11 mouse cellular contexts compared by ENCODE assay signal in genomic region chr15:64626359-64626758, GRCm38 (mm10).
DNase-seq lines count a peak whose midpoint lies in the region; ATAC-seq lines count a peak whose summit lies in the region.
"Had no signal": no experiment of that assay in that cellular context is flagged by ENCODE, and none has a peak within 500 bp of the region (broad histone marks: within the 10 kb centered on the region; RNA-seq: fewer than 3 reads in every experiment).

No protein-coding gene starts in this region.

- H3K4me1 ChIP-seq in kidney, embryonic 14.5 days (ENCODE audit: control insufficient read depth, insufficient read depth, low read length): no peaks in the 10 kb centered on the region
- 0 out of 2 replicates have a peak, but pooled peaks cover 4% of the 10 kb centered on the region for H3K4me1 ChIP-seq in hindbrain, embryonic 14.5 days (replicated peaks; ENCODE audit: control insufficient read depth, insufficient read depth, low read length)

- 91% methylated on average over 6 of the region's 6 CpGs for WGBS in kidney, embryonic 14.5 days
- 95% methylated on average over 6 of the region's 6 CpGs for WGBS in hindbrain, embryonic 14.5 days

- no peaks in the 10 kb centered on the region for H3K9me3 ChIP-seq in kidney, embryonic 14.5 days (ENCODE audit: control insufficient read depth, low read length)
- no peaks in the 10 kb centered on the region for H3K9me3 ChIP-seq in hindbrain, embryonic 14.5 days (ENCODE audit: control insufficient read depth, low read length)

- H3K4me2 ChIP-seq in kidney, embryonic 14.5 days (replicated peaks; ENCODE audit: low read depth, low read length): no peak overlapping the region
- no peak overlapping the region for H3K4me2 ChIP-seq in hindbrain, embryonic 14.5 days (replicated peaks)

- H3K27me3 ChIP-seq in kidney, embryonic 14.5 days (ENCODE audit: control insufficient read depth, insufficient read depth, low read length): no peaks in the 10 kb centered on the region
- H3K27me3 ChIP-seq in hindbrain, embryonic 14.5 days (ENCODE audit: control insufficient read depth, insufficient read depth, low read length): no peaks in the 10 kb centered on the region

- H3K9ac ChIP-seq in kidney, embryonic 14.5 days (ENCODE audit: low read depth, low read length): no peak overlapping the region
- no peak overlapping the region for H3K9ac ChIP-seq in hindbrain, embryonic 14.5 days

- H3K4me3 ChIP-seq in kidney, embryonic 14.5 days (ENCODE audit: low read length): no peak overlapping the region
- no peak overlapping the region for H3K4me3 ChIP-seq in hindbrain, embryonic 14.5 days (replicated peaks; ENCODE audit: low read length)
- H3K4me3 ChIP-seq: layer of hippocampus, adult 2 months had no signal

- DNase-seq in kidney, postnatal 25 days: no peak
- DNase-seq in 3T3-L1 (ENCODE audit: low read depth, low spot score) (peak; percentile 80), ES-CJ7 (ENCODE audit: low read depth, low spot score) (peak; percentile 26)
- DNase-seq in hindbrain, embryonic 14.5 days (ENCODE audit: low spot score): no peak
- DNase-seq in thymus, postnatal 10 days (ENCODE audit: low spot score in 2 of 2): no peak
- DNase-seq in cerebellum, adult 11-12 months: no peak
- DNase-seq: heart, postnatal 4 days had no signal

- no peaks in the 10 kb centered on the region for H3K36me3 ChIP-seq in kidney, embryonic 14.5 days (ENCODE audit: control insufficient read depth, insufficient read depth, low read length)
- no peaks in the 10 kb centered on the region for H3K36me3 ChIP-seq in hindbrain, embryonic 14.5 days (replicated peaks; ENCODE audit: control insufficient read depth, insufficient read depth)

- no peak overlapping the region for H3K27ac ChIP-seq in kidney, embryonic 14.5 days (ENCODE audit: low read depth, low read length)
- no peak overlapping the region for H3K27ac ChIP-seq in hindbrain, embryonic 14.5 days
- H3K27ac ChIP-seq: layer of hippocampus, adult 2 months; macrophage had no signal

- peak; percentile 37; the same call in 1 of the 2 replicates for ATAC-seq in kidney, embryonic 14.5 days (ENCODE audit: low FRiP score, low TSS enrichment)
- ATAC-seq in hindbrain, embryonic 14.5 days (ENCODE audit: low FRiP score): peak; percentile 52; the same call in 1 of the 2 replicates
- no peak for ATAC-seq in erythroblast, adult 5-6 weeks (replicated peaks; ENCODE audit: low FRiP score, poor library complexity, severe bottlenecking)

Comparison
In these comparisons a context has a peak if more than half of its experiments do, and no peak if none do; other contexts are left out.
1. DNase-seq: peak in 3T3-L1 (single experiment) and ES-CJ7 (single experiment); none in kidney, postnatal 25 days (0 of 2), hindbrain, embryonic 14.5 days (single experiment), thymus, postnatal 10 days (0 of 2) and cerebellum, adult 11-12 months (single experiment).